Mouse (Mus musculus): ENCODE data around the gene Rab34. TPM values are rescaled to one million over a fixed set of nuclear protein-coding genes. Genes with fewer than 3 reads are reported as not detected.

The Rab34 gene
- polyA plus RNA-seq, 1 experiment from 2014 or later = 54.6 TPM

DNA sequence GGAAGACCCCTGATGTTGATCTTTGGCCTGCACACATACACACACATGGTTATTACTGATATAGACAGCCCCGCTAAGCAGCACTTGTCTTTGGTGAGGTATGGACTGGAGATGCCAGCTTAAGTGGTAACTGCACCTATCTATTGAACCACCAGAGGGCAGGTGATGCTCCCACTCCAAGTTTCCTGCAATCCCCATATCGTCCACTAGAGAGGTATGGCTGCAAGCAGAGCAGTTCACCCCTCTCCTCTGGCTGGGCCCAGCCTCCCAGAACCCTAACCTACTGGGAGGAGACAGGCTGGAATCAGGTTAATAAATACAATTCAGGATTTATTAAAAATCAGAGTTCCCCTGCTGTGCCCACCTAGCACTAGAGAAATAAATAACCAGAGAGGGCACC lies 29.1 kb upstream of the Rab34 start:
- 25% methylated on average over 2 of the region's 2 CpGs for WGBS
- ATAC-seq (ENCODE audit: insufficient number of reproducible peaks, low FRiP score) = no peak
- Histone ChIP-seq H3K36me3 (peaks cover 80% of the 10 kb centered on the region), H3K27me3 (replicated peaks) (no peaks in the 10 kb centered on the region), H3K9me3 (replicated peaks) (no peaks in the 10 kb centered on the region), H3K27ac (ENCODE audit: poor library complexity, severe bottlenecking) (no peak overlapping the region), H3K4me1 (replicated peaks) (peaks cover 36% of the 10 kb centered on the region), H3K4me2 (no peak overlapping the region), H3K4me3 (0 out of 2 replicates have a peak overlapping the region, but pooled peaks have one; percentile 3), H3K9ac (no peak overlapping the region)

DNA sequence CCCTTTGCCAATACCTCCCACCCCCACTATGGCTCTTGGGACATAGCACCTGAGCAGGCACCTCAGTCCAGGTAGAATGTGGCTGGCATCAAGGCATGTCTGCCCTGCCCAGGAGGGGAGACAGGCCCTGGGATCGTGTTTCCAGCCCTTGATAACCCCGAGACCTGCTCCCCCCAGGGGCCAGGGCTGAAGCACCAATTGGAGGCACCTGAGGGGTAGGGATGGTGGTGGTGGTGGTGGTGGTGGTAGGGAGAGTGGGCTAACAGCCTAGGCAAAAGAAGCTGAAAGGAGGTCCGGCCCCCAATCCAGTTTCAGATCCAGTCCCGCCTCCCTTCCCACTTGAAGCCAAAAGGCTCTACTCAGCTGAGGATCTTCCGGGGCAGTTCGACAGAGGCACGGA lies 28.7 kb upstream of the Rab34 start:
- Histone ChIP-seq H3K4me1 (replicated peaks) (peaks cover 36% of the 10 kb centered on the region), H3K9me3 (replicated peaks) (no peaks in the 10 kb centered on the region), H3K27ac (ENCODE audit: poor library complexity, severe bottlenecking) (no peak overlapping the region), H3K9ac (no peak overlapping the region; the same call in 1 of the 2 replicates), H3K4me3 (0 out of 2 replicates have a peak overlapping the region, but pooled peaks have one; percentile 3), H3K36me3 (peaks cover 76% of the 10 kb centered on the region), H3K4me2 (no peak overlapping the region), H3K27me3 (replicated peaks) (no peaks in the 10 kb centered on the region)
- no peak for ATAC-seq (ENCODE audit: insufficient number of reproducible peaks, low FRiP score)
- 82% methylated on average over 7 of the region's 7 CpGs for WGBS

DNA sequence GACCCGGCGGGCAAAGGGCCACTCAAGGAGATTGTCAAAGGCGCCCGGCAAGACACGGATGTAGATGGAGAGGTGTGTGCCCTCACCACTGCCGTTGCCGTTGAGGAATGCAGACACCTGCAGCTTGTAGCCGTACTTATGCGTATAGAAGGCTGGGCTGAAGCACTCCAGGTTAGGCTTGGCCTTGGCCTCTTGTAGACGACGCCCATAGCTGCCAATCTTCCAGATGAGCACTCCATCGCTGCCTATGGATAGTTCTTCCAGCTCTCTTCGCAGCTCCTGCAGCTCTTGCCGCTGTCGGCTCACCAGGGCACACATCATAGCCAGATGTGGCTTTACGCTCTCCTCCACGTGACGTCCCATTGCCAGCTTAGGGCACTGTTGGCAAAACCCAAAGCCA lies 28.1 kb upstream of the Rab34 start:
- Histone ChIP-seq H3K9me3 (replicated peaks) (no peaks in the 10 kb centered on the region), H3K9ac (no peak overlapping the region), H3K27me3 (replicated peaks) (no peaks in the 10 kb centered on the region), H3K4me1 (replicated peaks) (peaks cover 36% of the 10 kb centered on the region), H3K4me2 (no peak overlapping the region), H3K36me3 (peaks cover 70% of the 10 kb centered on the region), H3K27ac (ENCODE audit: poor library complexity, severe bottlenecking) (no peak overlapping the region), H3K4me3 (no peak overlapping the region)
- ATAC-seq (ENCODE audit: insufficient number of reproducible peaks, low FRiP score) = no peak
- 87% methylated on average over 18 of the region's 18 CpGs for WGBS

DNA sequence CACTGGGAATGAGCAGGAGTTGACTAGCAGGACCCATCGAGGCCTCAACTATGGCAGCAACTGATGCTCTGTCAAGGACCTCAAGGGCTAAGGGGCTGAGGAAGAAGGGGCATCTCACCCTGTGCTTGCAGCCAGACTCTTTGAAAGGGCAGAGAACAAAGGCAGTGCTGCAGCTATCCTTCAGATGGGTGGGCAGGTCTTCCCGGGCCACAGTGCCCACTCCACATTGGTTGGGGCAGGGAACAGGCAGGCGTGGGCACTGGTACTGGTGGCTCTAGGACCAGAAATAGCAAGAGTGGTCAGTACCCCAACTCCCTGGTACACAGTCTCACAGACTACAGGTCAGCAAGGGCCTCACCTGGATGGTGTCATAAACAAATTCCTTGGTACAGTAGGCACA lies 27.6 kb upstream of the Rab34 start:
- peaks cover 65% of the 10 kb centered on the region for H3K36me3 ChIP-seq
- no peak overlapping the region for H3K4me3 ChIP-seq
- H3K4me2 ChIP-seq = no peak overlapping the region
- no peak overlapping the region for H3K9ac ChIP-seq
- 85% methylated on average over 3 of the region's 3 CpGs for WGBS
- H3K27me3 ChIP-seq (replicated peaks) = no peaks in the 10 kb centered on the region
- H3K4me1 ChIP-seq (replicated peaks) = peaks cover 36% of the 10 kb centered on the region
- H3K9me3 ChIP-seq (replicated peaks) = no peaks in the 10 kb centered on the region
- ATAC-seq (ENCODE audit: insufficient number of reproducible peaks, low FRiP score) = no peak
- H3K27ac ChIP-seq (ENCODE audit: poor library complexity, severe bottlenecking) = no peak overlapping the region

DNA sequence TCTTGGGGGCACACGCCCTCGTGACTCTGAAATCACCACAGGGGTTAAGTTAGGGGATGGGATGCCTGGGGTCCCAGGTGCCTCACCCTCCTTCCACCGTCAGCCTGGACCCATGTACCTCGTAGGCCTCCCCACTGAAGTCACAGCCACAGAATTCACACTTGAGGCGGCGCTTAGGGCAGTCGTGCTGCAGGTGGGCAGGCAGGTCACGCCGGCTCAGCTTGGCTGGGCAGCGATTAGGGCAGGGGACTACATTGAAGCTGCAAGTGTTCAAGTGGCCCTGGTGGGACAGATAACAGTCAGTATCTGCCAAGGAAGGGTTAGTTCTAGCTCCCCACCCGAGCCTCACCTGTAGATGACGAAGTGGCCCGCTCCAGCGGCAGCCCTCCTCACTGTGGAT lies 27.1 kb upstream of the Rab34 start:
- H3K9ac ChIP-seq = no peak overlapping the region
- no peak for ATAC-seq (ENCODE audit: insufficient number of reproducible peaks, low FRiP score)
- H3K4me2 ChIP-seq = no peak overlapping the region
- H3K27me3 ChIP-seq (replicated peaks) = no peaks in the 10 kb centered on the region
- 90% methylated on average over 14 of the region's 14 CpGs for WGBS
- H3K9me3 ChIP-seq (replicated peaks) = no peaks in the 10 kb centered on the region
- no peak overlapping the region for H3K27ac ChIP-seq (ENCODE audit: poor library complexity, severe bottlenecking)
- H3K4me3 ChIP-seq = no peak overlapping the region
- peaks cover 60% of the 10 kb centered on the region for H3K36me3 ChIP-seq
- H3K4me1 ChIP-seq (replicated peaks) = peaks cover 41% of the 10 kb centered on the region

DNA sequence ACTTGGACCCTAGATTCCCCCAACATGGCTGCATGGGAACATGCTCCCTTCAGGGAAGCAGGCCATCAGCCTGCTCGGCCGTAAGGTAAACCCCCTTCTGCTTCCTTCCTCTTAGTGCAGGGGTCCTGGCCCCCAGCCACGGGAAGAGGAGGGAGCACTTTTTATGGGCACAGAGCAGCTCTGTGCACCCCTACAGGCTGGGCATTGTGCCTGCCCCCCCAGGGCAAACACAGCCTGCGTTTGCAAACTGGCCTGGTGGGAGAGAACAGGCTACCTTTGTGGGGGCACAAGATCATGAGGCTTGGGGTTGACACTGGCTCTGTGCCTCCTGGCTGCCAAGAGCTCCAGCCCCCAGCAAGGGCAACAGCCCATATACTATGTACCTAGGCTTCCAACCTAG lies 26.3 kb upstream of the Rab34 start:
- Histone ChIP-seq H3K27me3 (replicated peaks) (no peaks in the 10 kb centered on the region), H3K27ac (ENCODE audit: poor library complexity, severe bottlenecking) (peak overlapping the region; percentile 19; the same call in 1 of the 2 replicates), H3K4me2 (peak overlapping the region; percentile 81), H3K36me3 (peaks cover 55% of the 10 kb centered on the region), H3K4me3 (0 out of 2 replicates have a peak overlapping the region, but pooled peaks have one; percentile 3), H3K9me3 (replicated peaks) (no peaks in the 10 kb centered on the region), H3K9ac (0 out of 2 replicates have a peak overlapping the region, but pooled peaks have one; percentile 91), H3K4me1 (replicated peaks) (peaks cover 42% of the 10 kb centered on the region)
- no peak for ATAC-seq (ENCODE audit: insufficient number of reproducible peaks, low FRiP score)
- 78% methylated on average over 4 of the region's 4 CpGs for WGBS

DNA sequence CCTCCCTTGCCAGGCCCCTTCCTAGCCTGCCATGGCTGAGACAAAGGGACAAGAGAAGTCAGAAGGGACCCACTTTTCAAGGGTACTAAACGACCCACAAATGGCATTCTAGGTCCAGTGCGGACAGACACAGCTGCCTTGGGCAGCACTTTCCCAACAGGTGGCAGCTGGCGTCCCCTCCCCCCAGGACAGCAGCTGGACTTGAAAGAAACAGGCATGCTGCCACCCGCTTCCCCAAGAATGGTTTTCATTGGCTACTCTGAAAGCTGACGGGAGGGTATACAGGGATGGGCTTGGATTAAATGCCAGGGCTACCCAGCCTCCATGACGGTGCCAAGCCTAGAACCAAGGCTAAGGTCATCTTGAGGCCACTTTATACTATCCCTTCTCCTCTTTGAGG lies 25.7 kb upstream of the Rab34 start:
- peak overlapping the region; percentile 93; the same call in 1 of the 2 replicates for H3K27ac ChIP-seq (ENCODE audit: poor library complexity, severe bottlenecking)
- H3K9ac ChIP-seq = 0 out of 2 replicates have a peak overlapping the region, but pooled peaks have one; percentile 91
- H3K9me3 ChIP-seq (replicated peaks) = no peaks in the 10 kb centered on the region
- no peaks in the 10 kb centered on the region for H3K27me3 ChIP-seq (replicated peaks)
- H3K4me3 ChIP-seq = peak overlapping the region; percentile 71; the same call in 1 of the 2 replicates
- peak overlapping the region; percentile 81 for H3K4me2 ChIP-seq
- peaks cover 42% of the 10 kb centered on the region for H3K4me1 ChIP-seq (replicated peaks)
- WGBS = 69% methylated on average over 6 of the region's 6 CpGs
- no peak for ATAC-seq (ENCODE audit: insufficient number of reproducible peaks, low FRiP score)
- H3K36me3 ChIP-seq = peaks cover 52% of the 10 kb centered on the region

DNA sequence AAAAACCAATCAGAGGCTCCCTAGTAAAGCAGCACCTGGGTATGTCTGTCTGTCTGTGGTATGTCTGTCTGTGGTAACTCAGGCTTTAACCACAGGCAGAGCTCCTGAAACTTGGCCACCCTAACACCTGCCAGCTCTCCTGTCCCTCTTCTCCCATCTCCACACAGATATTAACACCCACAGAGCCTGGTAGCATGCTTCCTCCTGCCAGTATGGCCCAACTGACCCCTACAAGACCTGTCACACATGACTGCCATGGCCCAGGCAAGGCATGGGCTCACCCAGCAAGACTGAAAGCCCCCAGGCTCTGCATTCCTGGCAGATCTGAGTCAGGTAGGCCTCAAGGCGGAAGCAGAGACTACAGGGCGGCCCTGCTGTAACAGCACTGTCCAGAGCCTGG lies 25.2 kb upstream of the Rab34 start:
- Histone ChIP-seq H3K9me3 (replicated peaks) (no peaks in the 10 kb centered on the region), H3K4me3 (peak overlapping the region; percentile 71), H3K36me3 (peaks cover 47% of the 10 kb centered on the region), H3K27ac (ENCODE audit: poor library complexity, severe bottlenecking) (peak overlapping the region; percentile 93), H3K4me2 (peak overlapping the region; percentile 81), H3K4me1 (replicated peaks) (peaks cover 42% of the 10 kb centered on the region), H3K27me3 (replicated peaks) (no peaks in the 10 kb centered on the region), H3K9ac (peak overlapping the region; percentile 91)
- WGBS = 73% methylated on average over 2 of the region's 2 CpGs
- ATAC-seq (ENCODE audit: insufficient number of reproducible peaks, low FRiP score) = no peak

DNA sequence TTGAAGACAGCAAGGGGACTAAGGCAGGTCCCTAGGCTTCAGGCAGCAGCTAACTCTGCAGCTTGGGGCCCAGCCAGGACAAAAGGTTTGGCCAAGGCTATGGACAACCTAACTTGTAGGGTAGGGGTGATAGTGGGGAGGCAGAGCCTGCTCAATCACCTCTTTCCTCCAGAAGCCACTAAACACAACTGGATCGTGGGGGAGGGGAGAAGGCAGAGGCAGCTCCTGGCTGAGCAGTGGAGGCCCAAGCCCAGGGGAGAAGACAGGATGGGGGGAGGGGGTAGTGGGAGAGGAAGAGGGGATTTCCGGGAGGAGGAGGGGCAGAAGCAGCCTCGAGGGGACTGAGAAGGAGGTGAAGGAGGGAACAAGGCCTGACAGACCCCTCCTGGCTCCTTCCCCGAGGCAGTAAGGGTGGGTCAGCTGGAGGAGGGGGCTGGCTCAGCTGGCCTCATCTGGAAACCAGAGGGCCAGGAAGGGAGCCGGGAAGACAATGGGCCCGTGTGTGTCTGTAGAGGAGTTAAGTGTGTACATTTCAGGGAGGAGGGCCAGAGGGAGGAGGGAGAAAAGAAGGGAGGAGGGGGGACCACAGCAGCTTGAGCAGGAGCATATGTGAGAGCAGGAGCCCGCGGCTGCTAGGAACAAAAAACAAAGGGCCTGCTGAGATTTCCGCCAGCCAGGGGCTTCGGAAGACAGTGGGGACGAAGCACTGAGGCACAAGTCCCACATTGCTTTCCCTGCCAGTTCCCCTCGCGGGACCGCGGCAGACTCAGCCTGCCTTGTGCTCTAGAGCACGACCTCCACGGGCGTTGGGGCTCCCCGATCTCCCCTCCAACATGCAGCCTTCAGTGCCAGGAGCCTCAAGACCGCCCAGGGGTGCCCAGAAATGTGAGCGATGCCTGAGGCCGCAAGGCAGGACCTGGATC lies 24.3 kb upstream of the Rab34 start:
- ATAC-seq (ENCODE audit: insufficient number of reproducible peaks, low FRiP score) = peak; percentile 68

DNA sequence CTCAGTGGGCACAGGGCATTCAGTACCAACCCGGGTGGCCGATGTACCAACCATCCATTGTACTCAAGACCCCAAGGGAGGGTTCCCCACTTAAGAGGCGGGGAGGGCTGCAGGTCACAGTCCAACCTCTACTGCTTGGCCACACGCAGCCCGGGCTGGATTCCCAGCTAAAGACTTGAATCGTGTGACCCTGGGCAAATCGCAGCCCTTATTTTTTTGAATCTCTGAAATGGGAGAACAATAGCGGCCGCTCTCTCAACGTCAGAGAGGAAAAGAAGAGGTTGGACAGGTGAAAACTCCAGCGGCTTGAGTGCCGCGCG lies 23.7 kb upstream of the Rab34 start:
- Histone ChIP-seq H3K4me1 (replicated peaks) (peaks cover 37% of the 10 kb centered on the region), H3K9me3 (replicated peaks) (no peaks in the 10 kb centered on the region), H3K36me3 (peaks cover 32% of the 10 kb centered on the region), H3K4me3 (peak overlapping the region; percentile 71), H3K9ac (peak overlapping the region; percentile 91), H3K27ac (ENCODE audit: poor library complexity, severe bottlenecking) (peak overlapping the region; percentile 93), H3K27me3 (replicated peaks) (no peaks in the 10 kb centered on the region), H3K4me2 (peak overlapping the region; percentile 81)
- WGBS = 2% methylated on average over 14 of the region's 14 CpGs
- no peak for ATAC-seq (ENCODE audit: insufficient number of reproducible peaks, low FRiP score)

More for the DNA sequence above, 24.3 kb upstream of the Rab34 start:
- H3K4me3 ChIP-seq = peak overlapping the region; percentile 71
- under 1% methylated on average over 22 of the region's 22 CpGs for WGBS
- peaks cover 38% of the 10 kb centered on the region for H3K36me3 ChIP-seq
- no peaks in the 10 kb centered on the region for H3K27me3 ChIP-seq (replicated peaks)
- peaks cover 40% of the 10 kb centered on the region for H3K4me1 ChIP-seq (replicated peaks)
- H3K4me2 ChIP-seq = peak overlapping the region; percentile 81
- peak overlapping the region; percentile 93 for H3K27ac ChIP-seq (ENCODE audit: poor library complexity, severe bottlenecking)
- peak overlapping the region; percentile 91 for H3K9ac ChIP-seq
- no peaks in the 10 kb centered on the region for H3K9me3 ChIP-seq (replicated peaks)

DNA sequence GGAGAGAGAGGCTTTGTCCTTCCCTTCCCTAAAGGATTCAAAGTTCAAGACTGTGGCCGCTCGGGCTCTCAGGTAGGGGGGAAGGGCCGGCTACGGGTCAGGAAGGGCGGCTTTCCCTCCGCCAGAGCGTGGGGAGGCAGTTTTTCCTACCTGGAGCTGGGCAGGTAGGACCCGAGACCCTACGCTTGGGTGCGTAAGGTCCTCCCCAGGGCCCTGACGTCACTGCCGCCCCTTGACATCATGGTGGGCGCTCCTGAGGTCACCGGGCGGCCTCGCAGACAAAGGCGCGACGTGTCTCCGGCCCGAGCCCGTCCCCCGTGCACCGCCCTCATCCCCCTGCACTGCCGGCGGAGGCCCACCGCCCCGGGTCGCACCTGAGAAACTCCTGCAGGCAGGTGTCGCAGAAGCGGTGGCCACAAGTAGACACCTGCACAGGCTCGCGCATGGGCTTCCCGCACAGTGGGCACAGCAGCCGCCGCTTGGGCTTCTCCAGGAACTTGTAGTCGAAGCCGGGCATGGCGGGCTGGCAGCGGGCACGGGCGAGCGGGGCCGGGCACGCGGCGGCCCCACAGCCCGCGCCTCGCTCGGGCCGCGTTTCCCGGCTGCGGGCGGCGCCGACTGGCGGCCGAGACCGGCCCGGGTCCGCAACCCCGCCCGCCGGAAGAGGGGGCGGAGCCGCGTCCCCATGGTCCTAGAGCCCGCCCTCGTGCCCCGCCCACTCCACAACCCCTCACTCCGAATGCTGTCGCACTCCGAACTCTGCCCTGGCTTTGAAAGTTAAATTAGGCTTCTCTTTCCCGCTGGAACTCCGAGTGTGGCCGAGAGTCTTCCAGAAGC lies 23.1 kb upstream of the Rab34 start, which contains the start of gene Traf4:
Traf4 (minus strand) TSS at position 666 of the 837 bp plus-strand sequence.
- Histone ChIP-seq H3K27ac (ENCODE audit: poor library complexity, severe bottlenecking) (peak within 1 kb of the TSS; percentile 93), H3K4me3 (peak within 1 kb of the TSS; percentile 71), H3K27me3 (replicated peaks) (no peaks in the 10 kb centered on the region), H3K4me1 (replicated peaks) (peaks cover 36% of the 10 kb centered on the region), H3K4me2 (peak within 1 kb of the TSS; percentile 81), H3K36me3 (peaks cover 26% of the 10 kb centered on the region), H3K9me3 (replicated peaks) (no peaks in the 10 kb centered on the region), H3K9ac (peak within 1 kb of the TSS; percentile 91)
- ATAC-seq (ENCODE audit: insufficient number of reproducible peaks, low FRiP score) = peak; percentile 90
- WGBS = under 1% methylated on average over 77 of the region's 78 CpGs

Measured in heart, embryonic 12.5 days (tissue).